Mouse (Mus musculus): ENCODE data around the gene Fbxl15.

The Fbxl15 gene
- long read RNA-seq, experiment 1, transcript Fbxl15-201 (4 exons, 1,348 nt): major isoform, 15 of 21 reads
- long read RNA-seq, experiment 1, partial matches to known transcripts: 4 of 21 reads
- long read RNA-seq, experiment 1, other reads (novel, unspliced or antisense): 2 of 21 reads
- long read RNA-seq, experiment 2, transcript Fbxl15-201 (4 exons, 1,348 nt): major isoform, 20 of 28 reads
- long read RNA-seq, experiment 2, partial matches to known transcripts: 6 of 28 reads
- long read RNA-seq, experiment 2, other reads (novel, unspliced or antisense): 2 of 28 reads

- intact Hi-C loops (cut with DNase I): no loop called here
Measured at GRCm38 (mm10) chr19:46328081-46329030, at the start of gene Fbxl15. TSS of gene Fbxl15 (plus strand) at chr19:46328184.

GRCm38 (mm10) chr19:46282081-46282849 lies 45.7 kb upstream of the Fbxl15 start:
- intact Hi-C loops (cut with DNase I): no loop called here

- intact Hi-C loops (cut with DNase I): no loop called here
Measured at GRCm38 (mm10) chr19:46284686-46285085, 43.3 kb upstream of the Fbxl15 start.

- intact Hi-C loops (cut with DNase I): no loop called here
Measured at GRCm38 (mm10) chr19:46285631-46286030, 42.4 kb upstream of the Fbxl15 start.

GRCm38 (mm10) chr19:46286047-46286446 lies 41.9 kb upstream of the Fbxl15 start:
- intact Hi-C loops (cut with DNase I): no loop called here

- intact Hi-C loops (cut with DNase I): no loop called here
Measured at GRCm38 (mm10) chr19:46286926-46287325, 41.1 kb upstream of the Fbxl15 start.

- intact Hi-C loops (cut with DNase I): no loop called here
Measured at GRCm38 (mm10) chr19:46287566-46287965, 40.4 kb upstream of the Fbxl15 start.

GRCm38 (mm10) chr19:46290535-46291105 lies 37.4 kb upstream of the Fbxl15 start:
- intact Hi-C loops (cut with DNase I): no loop called here

- intact Hi-C loops (cut with DNase I): no loop called here
Measured at GRCm38 (mm10) chr19:46296938-46297337, 31.0 kb upstream of the Fbxl15 start.

- intact Hi-C loops (cut with DNase I): no loop called here
Measured at GRCm38 (mm10) chr19:46300294-46301045, 27.5 kb upstream of the Fbxl15 start.

GRCm38 (mm10) chr19:46302551-46302950 lies 25.4 kb upstream of the Fbxl15 start:
- intact Hi-C loops (cut with DNase I): no loop called here

- intact Hi-C loops (cut with DNase I): loop anchor here (1.0 kb wide), 2 partner anchors 27 to 66 kb away; no protein-coding TSS in a partner anchor
Measured at GRCm38 (mm10) chr19:46303251-46304215, 24.5 kb upstream of the Fbxl15 start.

GRCm38 (mm10) chr19:46304216-46304841 lies 23.7 kb upstream of the Fbxl15 start, which contains the start of gene Nfkb2:
TSS of gene Nfkb2 (plus strand) at chr19:46304320.
- intact Hi-C loops (cut with DNase I): loop anchor here (1.0 kb wide), 2 partner anchors 26 to 65 kb away; no protein-coding TSS in a partner anchor

GRCm38 (mm10) chr19:46304908-46305333 lies 23.1 kb upstream of the Fbxl15 start:
- intact Hi-C loops (cut with DNase I): loop anchor here (1.0 to 5.0 kb wide), 3 partner anchors 25 to 168 kb away; no protein-coding TSS in a partner anchor

GRCm38 (mm10) chr19:46305432-46306267 lies 22.3 kb upstream of the Fbxl15 start:
- intact Hi-C loops (cut with DNase I): loop anchor here (5.0 kb wide), 1 partner anchor 168 kb away; no protein-coding TSS in a partner anchor

- intact Hi-C loops (cut with DNase I): loop anchor here (5.0 kb wide), 1 partner anchor 169 kb away; no protein-coding TSS in a partner anchor
Measured at GRCm38 (mm10) chr19:46306268-46306610, 21.7 kb upstream of the Fbxl15 start.

GRCm38 (mm10) chr19:46306751-46307289 lies 21.2 kb upstream of the Fbxl15 start:
- intact Hi-C loops (cut with DNase I): loop anchor here (5.0 kb wide), 1 partner anchor 170 kb away; no protein-coding TSS in a partner anchor

All from adrenal gland (tissue).